Mouse (Mus musculus) kidney, adult 2 months (tissue): ENCODE results near the gene Tmem63c.

Source experiments
- CTCF ChIP-seq: fragments of 200-500 bp; conservative IDR thresholded peaks from 2 replicates; pipeline ENCODE4 v1.5.1; 2011; ENCODE audit warnings: low read depth, mild to moderate bottlenecking, control low read depth, low read length, moderate library complexity, mixed read lengths; ENCODE audit not compliant: insufficient read depth, insufficient read length
- POLR2A ChIP-seq: fragments of 200-500 bp; IDR thresholded peaks from one replicate; pipeline ENCODE4 v1.6.1; 2011; ENCODE audit warnings: low read depth, low read length, control low read depth

GRCm38 (mm10) chr12:87036631-87037030 is 15.5 kb downstream of the Tmem63c start:
- no peak for TF ChIP-seq POLR2A
- no peak for TF ChIP-seq CTCF
